Mouse (Mus musculus): ENCODE results near the gene Ikzf2.

DNA sequence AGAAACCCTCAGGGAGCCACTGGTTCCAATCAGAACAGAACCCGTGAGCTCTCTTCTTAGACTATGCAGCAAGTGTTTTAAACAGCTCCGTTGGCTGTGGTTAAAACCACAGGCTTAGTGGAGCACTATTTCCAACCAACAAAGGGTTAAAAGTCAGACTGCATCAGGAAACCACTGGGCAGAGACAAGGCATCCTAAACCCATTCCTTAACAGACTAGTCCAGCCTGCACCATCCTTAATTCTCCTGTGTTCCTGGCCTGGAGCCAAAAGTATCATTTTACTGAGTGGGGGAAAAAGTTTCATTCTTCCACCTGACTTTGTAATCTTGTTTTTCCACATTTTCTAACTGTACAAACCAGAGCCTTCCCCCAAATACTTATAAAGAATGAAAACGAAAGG, 49.1 kb downstream of the Ikzf2 start:
- TF ChIP-seq CTCF (IDR thresholded peaks at IDR 0.05; ENCODE audit: insufficient read depth, low read depth, low read length) (no peak), POLR2A (IDR thresholded peaks at IDR 0.05; ENCODE audit: insufficient read depth, low read depth, low read length) (no peak)
